10 mouse cellular contexts compared by ENCODE assay signal in genomic region chr14:13950401-13950800, GRCm38 (mm10). TPM values are rescaled to one million over a fixed set of nuclear protein-coding genes. Genes with fewer than 3 reads are reported as not detected.
DNase-seq lines count a peak whose midpoint lies in the region; ATAC-seq lines count a peak whose summit lies in the region.
"Had no signal": no experiment of that assay in that cellular context is flagged by ENCODE, and none has a peak within 500 bp of the region (broad histone marks: within the 10 kb centered on the region; RNA-seq: fewer than 3 reads in every experiment).

No protein-coding gene starts in this region.

- no peak overlapping the region for H3K27ac ChIP-seq in forebrain, embryonic 16.5 days (ENCODE audit: low read length)

- H3K36me3 ChIP-seq in forebrain, embryonic 16.5 days (ENCODE audit: control insufficient read depth, insufficient read depth), result peaks cover 31% of the 10 kb centered on the region

- no peak overlapping the region for H3K9ac ChIP-seq in forebrain, embryonic 16.5 days (replicated peaks; ENCODE audit: low read depth, low read length)

- no peaks in the 10 kb centered on the region for H3K4me1 ChIP-seq in forebrain, embryonic 16.5 days (replicated peaks; ENCODE audit: control insufficient read depth, insufficient read depth, low read length)

- intact Hi-C loops in heart, postnatal 10 days (cut with DNase I), result no loop called here
- intact Hi-C loops in heart, postnatal 25 days (cut with DNase I), result no loop called here

- DNase-seq in heart, postnatal 10 days, result peak; percentile 21 to 26
- no peak for DNase-seq in heart, postnatal 25 days (ENCODE audit: low spot score)
- peak; percentile 15 for DNase-seq in urinary bladder, postnatal 14 days (ENCODE audit: low spot score)
- no peak for DNase-seq in urinary bladder, adult 2 months (ENCODE audit: low spot score)
- DNase-seq in lung, postnatal 10 days, result peak; percentile 31
- DNase-seq in thymus, postnatal 14 days, result peak; percentile 68
- no peak for DNase-seq in layer of hippocampus, adult 9-10 months (ENCODE audit: low spot score)

- no peak overlapping the region for H3K4me3 ChIP-seq in forebrain, embryonic 16.5 days (replicated peaks; ENCODE audit: low read length)

- H3K27me3 ChIP-seq in forebrain, embryonic 16.5 days (replicated peaks; ENCODE audit: control insufficient read depth, insufficient read depth, low read length), result no peaks in the 10 kb centered on the region

- H3K4me2 ChIP-seq in forebrain, embryonic 16.5 days (ENCODE audit: low read length), result no peak overlapping the region

- peak; percentile 80 for ATAC-seq in forebrain, embryonic 16.5 days

- no peaks in the 10 kb centered on the region for H3K9me3 ChIP-seq in forebrain, embryonic 16.5 days (ENCODE audit: control insufficient read depth, low read length)

RNA-seq across cellular contexts. Expression of gene Atxn7, which starts 10.8 kb away (rescaled TPM):
- total RNA-seq in heart, postnatal 10 days (2021), result 10 to 100 TPM; 16.0 to 17.3 TPM
- total RNA-seq in heart, postnatal 25 days (2021), result 10 to 100 TPM; 14.7 to 19.0 TPM
- 18.1 and 18.3 TPM in 2 replicates for polyA plus RNA-seq in urinary bladder, adult 2 months (2012; rRNA removed)
- 4.0 and 4.9 TPM in 2 replicates for polyA plus RNA-seq in forebrain, embryonic 16.5 days (2015; fragmentation: Nextera tagmentation; extraction: Ambion mirVana)

RNA-seq across cellular contexts. Expression of gene Thoc7, which starts 11.3 kb away (rescaled TPM):
- total RNA-seq in heart, postnatal 10 days (2021), result 100 to 1,000 TPM; 117 to 129 TPM
- total RNA-seq in heart, postnatal 25 days (2021), result 10 to 100 TPM; 87.7 to 96.3 TPM
- 81.7 and 94.0 TPM in 2 replicates for polyA plus RNA-seq in urinary bladder, adult 2 months (2012; rRNA removed)
- 150 and 159 TPM in 2 replicates for polyA plus RNA-seq in forebrain, embryonic 16.5 days (2015; fragmentation: Nextera tagmentation; extraction: Ambion mirVana)

RNA-seq across cellular contexts. Expression of gene Gm281, which starts 36.1 kb away (rescaled TPM):
- total RNA-seq in heart, postnatal 10 days (2021), result not detected
- not detected for total RNA-seq in heart, postnatal 25 days (2021)
- not detected in 2 replicates for polyA plus RNA-seq in urinary bladder, adult 2 months (2012; rRNA removed)
- polyA plus RNA-seq in forebrain, embryonic 16.5 days (2015; fragmentation: Nextera tagmentation; extraction: Ambion mirVana), result 0.14 TPM in 1 of 2 replicates, not detected in the other
- total RNA-seq: left cerebral cortex, postnatal 10 days had no signal
- polyA plus RNA-seq: stomach, embryonic 14.5 days had no signal

Comparison
In these comparisons a context has a peak if more than half of its experiments do, and no peak if none do; other contexts are left out.
1. DNase-seq: peak in heart, postnatal 10 days (2 of 2), urinary bladder, postnatal 14 days (single experiment), lung, postnatal 10 days (single experiment) and thymus, postnatal 14 days (single experiment); none in heart, postnatal 25 days (single experiment), urinary bladder, adult 2 months (single experiment) and layer of hippocampus, adult 9-10 months (single experiment).